1 mouse cellular context compared by ENCODE assay signal in the genomic region with DNA sequence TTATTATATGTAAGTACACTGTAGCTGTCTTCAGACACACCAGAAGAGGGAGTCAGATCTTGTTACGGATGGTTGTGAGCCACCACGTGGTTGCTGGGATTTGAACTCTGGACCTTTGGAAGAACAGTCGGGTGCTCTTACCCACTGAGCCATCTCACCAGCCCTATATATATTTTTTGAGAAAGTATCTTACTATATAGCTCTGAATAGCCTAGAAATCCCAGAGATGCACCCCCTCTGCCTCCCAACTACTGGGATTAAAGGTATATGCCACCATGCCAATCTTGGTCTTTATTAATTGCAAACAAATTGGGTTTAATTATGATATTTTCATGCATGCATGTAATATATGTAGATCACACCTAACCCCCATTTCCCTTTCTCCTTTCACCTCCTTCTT. TPM values are rescaled to one million over a fixed set of nuclear protein-coding genes. Genes with fewer than 3 reads are reported as not detected.
"Had no signal": no experiment of that assay in that cellular context is flagged by ENCODE, and none has a peak within 500 bp of the region (broad histone marks: within the 10 kb centered on the region; RNA-seq: fewer than 3 reads in every experiment).

No protein-coding gene starts in this region.

RNA-seq across cellular contexts. Expression of a gene that starts 22.0 kb away (rescaled TPM):
- polyA plus RNA-seq: inflammation-experienced regulatory T-cells, adult 6 months had no signal
